Mouse (Mus musculus): Measurements from ENCODE around the gene Gm4175. TPM values are rescaled to one million over a fixed set of nuclear protein-coding genes. Genes with fewer than 3 reads are reported as not detected.

Gm4175 gene
- not detected for total RNA-seq (2023)

DNA sequence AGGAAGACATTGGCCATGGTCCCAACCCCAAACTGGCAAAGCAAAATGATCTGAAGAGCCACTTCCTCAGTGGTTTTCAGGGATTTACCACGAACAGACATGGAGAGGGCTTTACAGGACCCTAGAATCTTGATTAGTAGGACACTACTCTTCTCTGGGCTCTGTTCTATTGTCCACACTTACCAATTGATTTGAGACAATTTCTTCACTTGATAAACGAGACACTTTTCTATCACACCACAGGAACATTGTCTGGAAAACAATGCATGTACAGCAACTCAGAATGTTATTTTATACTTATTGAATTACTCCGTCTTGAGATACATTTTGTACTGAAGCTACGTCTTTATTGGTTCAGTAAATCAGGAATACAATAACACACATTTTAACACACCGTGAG lies at the start of gene Gm4175:
Gene Gm4175 (minus strand): TSS at position 101 of the 400 bp plus-strand sequence.

DNA sequence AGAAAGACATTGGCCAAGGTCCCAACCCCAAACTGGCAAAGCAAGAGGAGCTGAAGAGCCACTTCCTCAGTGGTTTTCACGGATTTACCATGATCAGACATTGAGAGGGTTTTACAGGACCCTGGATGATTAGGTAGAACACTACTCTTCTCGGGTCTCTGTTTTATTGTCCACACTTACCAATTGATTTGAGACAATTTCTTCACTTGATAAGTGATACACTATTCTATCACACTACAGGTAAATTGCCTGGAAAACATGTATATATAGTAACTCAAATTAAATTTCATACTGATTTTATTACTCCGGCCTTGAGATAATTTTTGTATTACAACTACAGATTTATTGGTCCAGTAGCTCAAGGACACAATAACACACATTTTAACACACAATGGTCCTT lies 35.4 kb upstream of the Gm4175 start, which contains the start of gene Gm4177:
Gene Gm4177 (minus strand): TSS at position 101 of the 400 bp plus-strand sequence.

Other genes starting within 250 kb of the Gm4175 start
- not detected for gene Vmn1r130, start 249.7 kb downstream of the Gm4175 start, total RNA-seq (2023)
- gene Vmn1r131, start 215.4 kb downstream of the Gm4175 start, total RNA-seq (2023) = not detected
- not detected for gene Vmn1r132, start 147.4 kb downstream of the Gm4175 start, total RNA-seq (2023)
- not detected for gene Gm4177, start 35.3 kb upstream of the Gm4175 start, total RNA-seq (2023)
- gene Vmn1r135, start 70.9 kb upstream of the Gm4175 start, total RNA-seq (2023) = not detected
- not detected for gene Gm5725, start 82.8 kb upstream of the Gm4175 start, total RNA-seq (2023)
- gene Gm5891, start 159.8 kb upstream of the Gm4175 start, total RNA-seq (2023) = not detected
- gene Vmn1r137, start 233.1 kb upstream of the Gm4175 start, total RNA-seq (2023) = not detected